Mouse (Mus musculus) CH12.LX (cell line): ENCODE data around the gene Map2k6. TPM values are rescaled to one million over a fixed set of nuclear protein-coding genes. Genes with fewer than 3 reads are reported as not detected.

Experiments used
- DNase-seq: peaks from one replicate; pipeline ENCODE4 v3.0.0-alpha.2; 2013; ENCODE audit errors: extremely low read depth
- H3K27ac ChIP-seq: 2 replicates; pipeline ENCODE4 v1.5.1; 2012; ENCODE audit warnings: low read depth, mild to moderate bottlenecking, control low read depth, moderate library complexity; ENCODE audit not compliant: insufficient read depth
- H3K27me3 ChIP-seq: replicated peaks from 2 replicates; pipeline ENCODE3; 2012; ENCODE audit warnings: inconsistent platforms
- H3K36me3 ChIP-seq, 2 experiments: replicated peaks in 1 of 2; 2 replicates each; pipeline versions ENCODE3 to v1.6.1; 2012; ENCODE audit warnings: inconsistent platforms in 1 of 2, low read length in 1 of 2, mild to moderate bottlenecking in 1 of 2, mixed read lengths in 1 of 2, moderate library complexity in 1 of 2; ENCODE audit not compliant: control insufficient read depth in 1 of 2, insufficient read depth in 1 of 2
- H3K4me1 ChIP-seq, 2 experiments: 2 replicates each; pipeline ENCODE4 v1.6.1; 2012; ENCODE audit warnings: inconsistent platforms in 1 of 2, moderate library complexity in 1 of 2; ENCODE audit not compliant: insufficient read depth in 2 of 2, control insufficient read depth in 1 of 2
- H3K4me2 ChIP-seq: 2 replicates; pipeline ENCODE4 v1.6.1; 2012; ENCODE audit warnings: low read depth, mild to moderate bottlenecking, control low read depth; ENCODE audit not compliant: poor library complexity, insufficient read depth, severe bottlenecking
- H3K4me3 ChIP-seq, 3 experiments: fragments of 150-350 bp in 1 of 3; sonication (generic) in 1 of 3; replicated peaks in 1 of 3; 2 replicates each; pipeline versions ENCODE3 to v1.5.1; 2011 to 2012; ENCODE audit warnings: low read depth in 2 of 3, low read length in 2 of 3, mild to moderate bottlenecking in 2 of 3, moderate library complexity in 2 of 3, control low read depth in 1 of 3, improper control_type of control experiment in 1 of 3, inconsistent platforms in 1 of 3, mixed read lengths in 1 of 3; ENCODE audit not compliant: poor library complexity in 1 of 3
- H3K79me2 ChIP-seq: replicated peaks from 2 replicates; pipeline ENCODE4 v1.6.1; 2012; ENCODE audit warnings: mild to moderate bottlenecking, moderate library complexity; ENCODE audit not compliant: control insufficient read depth, poor library complexity, insufficient read depth, severe bottlenecking; ENCODE audit errors: extremely low read depth
- H3K9ac ChIP-seq: 2 replicates; pipeline ENCODE4 v1.6.1; 2012; ENCODE audit warnings: low read depth, mild to moderate bottlenecking, control low read depth, moderate library complexity; ENCODE audit not compliant: insufficient read depth
- H3K9me3 ChIP-seq: replicated peaks from 2 replicates; pipeline ENCODE3; 2012; ENCODE audit warnings: low read length, inconsistent platforms, mixed read lengths
- CHD1 ChIP-seq: IDR thresholded peaks from 2 replicates; pipeline ENCODE4 v1.6.1; 2012; ENCODE audit warnings: low read depth, low read length, improper control_type of control experiment, inconsistent platforms
- CTCF ChIP-seq, 2 experiments: IDR thresholded peaks in 1 of 2; conservative IDR thresholded peaks in 1 of 2; 2 replicates each; pipeline ENCODE4 v1.5.1; 2011 to 2012; ENCODE audit warnings: low read depth in 2 of 2, low read length in 2 of 2, improper control_type of control experiment in 1 of 2, inconsistent platforms in 1 of 2, mild to moderate bottlenecking in 1 of 2, moderate library complexity in 1 of 2
- ELF1 ChIP-seq: IDR thresholded peaks from 2 replicates; pipeline ENCODE4 v1.6.1; 2014; ENCODE audit warnings: low read depth, mild to moderate bottlenecking, inconsistent platforms, low read length, improper control_type of control experiment
- HCFC1 ChIP-seq: IDR thresholded peaks from 2 replicates; pipeline ENCODE4 v1.6.1; 2012; ENCODE audit warnings: low read depth, mild to moderate bottlenecking, inconsistent platforms, low read length, improper control_type of control experiment
- IRF4 ChIP-seq: IDR thresholded peaks from 2 replicates; pipeline ENCODE4 v1.6.1; 2014; ENCODE audit warnings: low read depth, mild to moderate bottlenecking, inconsistent platforms, low read length, improper control_type of control experiment
- JUND ChIP-seq: conservative IDR thresholded peaks from 2 replicates; pipeline ENCODE4 v1.6.1; 2011; ENCODE audit warnings: low read depth, low read length, improper control_type of control experiment
- MAFK ChIP-seq: IDR thresholded peaks from 2 replicates; pipeline ENCODE4 v1.6.1; 2011; ENCODE audit warnings: low read length, improper control_type of control experiment; ENCODE audit not compliant: insufficient replicate concordance
- MAZ ChIP-seq: IDR thresholded peaks from 2 replicates; pipeline ENCODE4 v1.6.1; 2012; ENCODE audit warnings: low read depth, mild to moderate bottlenecking, inconsistent platforms, low read length, improper control_type of control experiment, moderate library complexity
- MYC ChIP-seq: IDR thresholded peaks from 2 replicates; pipeline ENCODE4 v1.6.1; 2011; ENCODE audit warnings: low read depth, mild to moderate bottlenecking, improper control_type of control experiment, low read length
- NELFE ChIP-seq: IDR thresholded peaks from 2 replicates; pipeline ENCODE4 v1.6.1; 2011; ENCODE audit warnings: low read depth, low read length, improper control_type of control experiment
- NRF1 ChIP-seq: IDR thresholded peaks from 2 replicates; pipeline ENCODE4 v1.6.1; 2014; ENCODE audit warnings: low read depth, mild to moderate bottlenecking, inconsistent platforms, low read length, improper control_type of control experiment, moderate library complexity
- RAD21 ChIP-seq: IDR thresholded peaks from 2 replicates; pipeline ENCODE4 v1.6.1; 2011; ENCODE audit warnings: low read depth, mild to moderate bottlenecking, low read length, improper control_type of control experiment, moderate library complexity
- SMC3 ChIP-seq: IDR thresholded peaks from 2 replicates; pipeline ENCODE4 v1.6.1; 2011; ENCODE audit warnings: low read depth, low read length, improper control_type of control experiment
- USF1 ChIP-seq: IDR thresholded peaks from 2 replicates; pipeline ENCODE4 v1.6.1; 2014; ENCODE audit warnings: low read depth, mild to moderate bottlenecking, inconsistent platforms, low read length, improper control_type of control experiment
- USF2 ChIP-seq: conservative IDR thresholded peaks from 2 replicates; pipeline ENCODE4 v1.6.1; 2011; ENCODE audit warnings: low read depth, low read length, improper control_type of control experiment
- ZMIZ1 ChIP-seq: IDR thresholded peaks from 2 replicates; pipeline ENCODE4 v1.6.1; 2012; ENCODE audit warnings: low read depth, mild to moderate bottlenecking, inconsistent platforms, low read length, improper control_type of control experiment
- dilution Hi-C: fragments of 300-500 bp; cut with MboI; formaldehyde crosslinking; loops from 2 replicates; pipeline ENCODE4 v1.14.3; 2020; ENCODE audit warnings: low sequenced_read_pairs; ENCODE audit not compliant: extremely low pct_unique_long_range_greater_than_20kb, extremely low pct_ligation_motif_present
- in situ Hi-C: fragments of 300-500 bp; cut with MboI; formaldehyde crosslinking; loops from 3 replicates; pipeline ENCODE4 v1.14.3; 2019; ENCODE audit warnings: low sequenced_read_pairs, low pct_ligation_motif_present, low pct_unique_long_range_greater_than_20kb, mixed read lengths
- polyA plus RNA-seq: library from polyadenylated mRNA; unstranded; fragments of >175 nt; gene quantifications from 2 replicates; pipeline ENCODE4 v1.2.1, GENCODE M21; 2012; ENCODE audit warnings: low read depth; ENCODE audit not compliant: insufficient read length
- total RNA-seq, 2 experiments: library from RNA; depleted of rRNA; stranded (reverse); fragments of 300-350 nt in 1 of 2; fragments of >200 nt in 1 of 2; gene quantifications; 2 replicates each; pipeline ENCODE4 v1.2.3; 2012 to 2014

Gene Map2k6
- total and polyA plus RNA-seq, 3 experiments = 16.8 to 21.9 (median 18.0) TPM

DNA sequence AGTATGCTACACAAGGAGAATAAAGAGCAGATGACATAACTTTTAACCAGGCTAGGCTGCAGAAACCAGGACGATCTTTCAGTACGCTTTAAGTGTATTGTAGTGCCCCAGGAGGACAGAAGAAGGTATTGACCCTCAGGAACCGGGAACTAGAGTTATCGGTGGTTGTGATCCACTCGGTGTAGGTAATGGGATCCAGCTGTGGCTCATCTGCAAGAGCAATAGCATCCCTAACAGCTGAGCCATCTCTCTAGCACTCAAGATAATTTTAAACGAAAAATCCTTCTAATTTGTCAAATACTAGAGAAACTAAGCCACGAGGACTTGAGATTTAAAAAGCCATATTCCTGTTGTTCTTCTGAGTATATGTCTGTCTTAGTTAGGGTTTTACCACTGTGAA, 132.2 kb downstream of the Map2k6 start:
- no peaks in the 10 kb centered on the region for H3K79me2 ChIP-seq
- dilution Hi-C loops = no loop called here
- H3K9ac ChIP-seq = no peak overlapping the region
- H3K9me3 ChIP-seq = no peaks in the 10 kb centered on the region
- peak overlapping the region; percentile 7; the same call in 1 of the 2 replicates for H3K4me2 ChIP-seq
- no peak overlapping the region for H3K27ac ChIP-seq
- in situ Hi-C loops = loop anchor here (25.0 kb wide), 1 partner anchor 906 kb away; no protein-coding TSS in a partner anchor
- no peaks in the 10 kb centered on the region for H3K27me3 ChIP-seq
- no peaks in the 10 kb centered on the region for H3K36me3 ChIP-seq
- TF ChIP-seq CTCF (conservative IDR thresholded peaks at IDR 0.05 in 1 of 2, IDR thresholded peaks at IDR 0.05 in 1 of 2; ENCODE audit: low read depth in 2 of 2, low read length in 2 of 2) (peak in 1 of 2 experiments; percentile 33; a peak in 2 of 4 replicates), RAD21 (no peak; the same call in none of the 2 replicates), USF2 (no peak)
- TF ChIP-seq, all 38 proteins: peak for 1
- no peaks in the 10 kb centered on the region for H3K4me1 ChIP-seq
- H3K4me3 ChIP-seq = no peak overlapping the region
- no peak for DNase-seq

DNA sequence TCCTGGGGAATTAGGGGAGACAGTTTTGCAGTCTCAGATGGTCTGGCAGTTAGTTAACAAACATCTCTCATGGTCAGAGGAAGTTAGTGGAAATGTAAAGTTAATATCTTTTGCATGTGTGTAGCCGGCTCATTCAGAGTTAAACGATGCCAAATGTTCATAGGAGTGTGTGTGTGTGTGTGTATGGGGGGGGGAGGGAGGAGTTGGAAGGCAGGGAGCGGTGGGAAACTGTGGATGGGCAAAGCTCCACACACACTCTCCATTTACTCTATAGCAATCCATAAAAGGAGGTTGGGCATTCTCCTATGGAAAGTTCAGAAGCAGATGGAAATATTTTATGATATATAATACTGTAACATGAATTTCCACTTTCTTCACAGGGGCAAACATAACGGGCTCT, 135.9 kb downstream of the Map2k6 start:
- Histone ChIP-seq H3K9ac (no peak overlapping the region), H3K9me3 (no peaks in the 10 kb centered on the region), H3K36me3 (no peaks in the 10 kb centered on the region), H3K4me1 (peaks cover 0 to 10% of the 10 kb centered on the region in 2 experiments; a peak in 2 of 4 replicates), H3K27ac (no peak overlapping the region), H3K4me3 (no peak overlapping the region), H3K4me2 (no peak overlapping the region), H3K79me2 (no peaks in the 10 kb centered on the region), H3K27me3 (no peaks in the 10 kb centered on the region)
- in situ Hi-C loops (loop anchor here (25.0 kb wide), 1 partner anchor 902 kb away; no protein-coding TSS in a partner anchor), dilution Hi-C loops (no loop called here)
- TF ChIP-seq RAD21 (no peak), MAZ (no peak)
- no peak for DNase-seq

DNA sequence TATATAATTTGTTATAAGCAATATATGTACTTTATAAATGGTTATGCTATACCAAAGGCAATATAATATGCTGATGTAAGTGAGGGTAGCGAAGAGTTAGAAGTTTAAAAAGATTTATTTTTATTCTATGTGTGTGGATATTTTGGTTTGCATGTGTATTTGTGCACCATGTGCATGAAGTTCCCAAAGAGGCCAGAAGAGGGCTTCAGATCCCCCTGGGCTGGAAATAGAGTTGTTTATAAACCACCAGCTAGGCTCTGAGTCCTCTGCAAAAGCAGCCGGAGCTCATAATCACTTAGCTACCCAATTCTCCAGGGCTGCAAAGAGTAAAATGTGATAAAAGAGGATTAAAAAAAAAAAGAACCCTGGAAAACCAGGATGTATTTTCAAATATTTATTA, 137.6 kb downstream of the Map2k6 start:
- DNase-seq = peak; percentile 35

DNA sequence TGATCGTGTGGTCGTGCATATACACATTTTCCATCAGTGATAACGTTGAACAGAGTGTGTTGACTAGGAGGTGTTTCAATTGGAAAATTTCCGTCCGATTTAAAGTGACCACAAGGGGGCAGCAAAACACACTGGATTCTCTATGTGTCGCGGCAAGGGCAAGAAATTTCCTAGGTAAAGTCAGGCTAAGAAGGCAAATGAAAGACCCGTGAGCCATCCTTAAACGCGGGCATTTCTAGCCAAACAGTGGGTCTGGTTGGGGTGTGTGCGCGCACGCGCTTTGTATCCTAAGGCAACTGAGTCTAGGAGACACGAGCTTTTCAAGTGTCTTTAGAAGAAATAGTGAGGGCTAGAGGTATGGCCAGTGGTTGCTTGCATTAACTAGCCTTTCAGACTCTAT, 138.7 kb downstream of the Map2k6 start:
- DNase-seq = peak; percentile 89
- in situ Hi-C loops (loop anchor here (25.0 kb wide), 1 partner anchor 900 kb away; no protein-coding TSS in a partner anchor), dilution Hi-C loops (no loop called here)
- H3K4me3 ChIP-seq = peak overlapping the region in 1 of 3 experiments; percentile 48
- H3K4me2 ChIP-seq = peak overlapping the region; percentile 100
- H3K36me3 ChIP-seq = no peaks in the 10 kb centered on the region
- peaks cover 7 to 10% of the 10 kb centered on the region in 2 experiments for H3K4me1 ChIP-seq
- no peak overlapping the region for H3K27ac ChIP-seq
- no peaks in the 10 kb centered on the region for H3K79me2 ChIP-seq
- peak overlapping the region; percentile 46; the same call in 1 of the 2 replicates for H3K9ac ChIP-seq
- H3K27me3 ChIP-seq = no peaks in the 10 kb centered on the region
- H3K9me3 ChIP-seq = peaks cover 5% of the 10 kb centered on the region
- TF ChIP-seq IRF4 (no peak; the same call in none of the 2 replicates), ELF1 (0 out of 2 replicates have a peak, but pooled peaks have one; percentile 34), USF1 (no peak), JUND (no peak; the same call in 1 of the 2 replicates), USF2 (no peak), SMC3 (peak; percentile 86), NRF1 (peak; percentile 61; the same call in 1 of the 2 replicates), NELFE (no peak; the same call in 1 of the 2 replicates), HCFC1 (no peak), MAFK (0 out of 2 replicates have a peak, but pooled peaks have one; percentile 2), MYC (0 out of 2 replicates have a peak, but pooled peaks have one; percentile 52), CHD1 (no peak), ZMIZ1 (no peak)

More for the DNA sequence above, 137.6 kb downstream of the Map2k6 start:
- no peak overlapping the region for H3K4me3 ChIP-seq
- dilution Hi-C loops = no loop called here
- in situ Hi-C loops = loop anchor here (25.0 kb wide), 1 partner anchor 901 kb away; no protein-coding TSS in a partner anchor
- no peak overlapping the region for H3K9ac ChIP-seq
- no peak for TF ChIP-seq MAZ
- TF ChIP-seq CTCF (conservative IDR thresholded peaks at IDR 0.05 in 1 of 2, IDR thresholded peaks at IDR 0.05 in 1 of 2; ENCODE audit: low read depth in 2 of 2, low read length in 2 of 2) = peak in 1 of 2 experiments; percentile 33; a peak in 1 of 4 replicates
- no peaks in the 10 kb centered on the region for H3K36me3 ChIP-seq
- H3K4me1 ChIP-seq = peaks cover 3 to 10% of the 10 kb centered on the region in 2 experiments
- no peaks in the 10 kb centered on the region for H3K79me2 ChIP-seq
- H3K9me3 ChIP-seq = peaks cover 5% of the 10 kb centered on the region
- no peaks in the 10 kb centered on the region for H3K27me3 ChIP-seq
- no peak overlapping the region for H3K4me2 ChIP-seq
- H3K27ac ChIP-seq = no peak overlapping the region
